Comparison of ENCODE assay signal across 25 mouse cellular contexts in the genomic region with DNA sequence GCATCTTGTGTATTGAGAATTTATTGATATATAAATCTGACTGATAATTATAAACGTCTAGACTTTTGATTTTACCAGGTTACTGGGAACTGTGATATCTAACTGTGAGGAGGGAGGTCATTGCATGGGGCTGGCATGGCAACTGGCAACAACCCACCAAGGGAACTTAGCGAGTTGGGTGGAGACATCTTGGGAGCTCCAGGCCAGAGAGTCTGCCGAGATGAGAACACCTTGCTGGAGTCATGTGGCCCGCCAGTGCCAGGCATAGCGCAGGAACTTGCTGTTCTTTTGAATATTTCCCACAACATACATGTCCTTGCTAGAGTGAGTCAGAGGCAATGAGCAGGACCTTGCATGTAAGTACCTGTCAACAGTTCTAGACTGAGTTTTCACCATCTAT.
"Had no signal": no experiment of that assay in that cellular context is flagged by ENCODE, and none has a peak within 500 bp of the region (broad histone marks: within the 10 kb centered on the region; RNA-seq: fewer than 3 reads in every experiment).

No protein-coding gene starts in this region.

- H3K27me3 ChIP-seq: embryonic facial prominence, embryonic 12.5 days; embryonic facial prominence, embryonic 13.5 days; embryonic facial prominence, embryonic 15.5 days; forebrain, embryonic 12.5 days; forebrain, embryonic 13.5 days; forebrain, embryonic 15.5 days had no signal

- H3K36me3 ChIP-seq: embryonic facial prominence, embryonic 10.5 days; embryonic facial prominence, embryonic 12.5 days; embryonic facial prominence, embryonic 13.5 days; embryonic facial prominence, embryonic 15.5 days; forebrain, embryonic 10.5 days; forebrain, embryonic 12.5 days; forebrain, embryonic 15.5 days had no signal

- H3K27ac ChIP-seq: embryonic facial prominence, embryonic 10.5 days; embryonic facial prominence, embryonic 12.5 days; embryonic facial prominence, embryonic 13.5 days; embryonic facial prominence, embryonic 15.5 days; forebrain, embryonic 10.5 days; forebrain, embryonic 12.5 days; forebrain, embryonic 13.5 days; forebrain, embryonic 15.5 days; gastrocnemius, adult 2 months; heart, adult 2 months had no signal

- H3K4me3 ChIP-seq: embryonic facial prominence, embryonic 10.5 days; embryonic facial prominence, embryonic 12.5 days; embryonic facial prominence, embryonic 13.5 days; embryonic facial prominence, embryonic 15.5 days; erythroblast, embryonic 14.5 days; forebrain, embryonic 10.5 days; forebrain, embryonic 12.5 days; forebrain, embryonic 13.5 days; forebrain, embryonic 15.5 days; gastrocnemius, adult 2 months; heart, adult 2 months had no signal

- DNase-seq: cerebellum, adult 2 months; cerebellum, adult 8-10 months; cerebellum, adult 9-10 months; cerebellum, adult 9-11 months; cerebellum, postnatal 10 days; cerebellum, postnatal 14 days; cerebellum, postnatal 25 days; cerebellum, postnatal 36 days; embryo, embryonic 11 days; forebrain, postnatal 0 days; gastrocnemius, adult 2 months; gastrocnemius, postnatal 10 days; gastrocnemius, postnatal 14 days; gastrocnemius, postnatal 25 days; gastrocnemius, postnatal 36 days; heart, adult 2 months had no signal

- H3K4me1 ChIP-seq: embryonic facial prominence, embryonic 10.5 days; embryonic facial prominence, embryonic 12.5 days; embryonic facial prominence, embryonic 13.5 days; embryonic facial prominence, embryonic 15.5 days; forebrain, embryonic 10.5 days; forebrain, embryonic 12.5 days; forebrain, embryonic 13.5 days had no signal

- H3K9me3 ChIP-seq: embryonic facial prominence, embryonic 10.5 days; embryonic facial prominence, embryonic 12.5 days; embryonic facial prominence, embryonic 13.5 days; embryonic facial prominence, embryonic 15.5 days; forebrain, embryonic 10.5 days; forebrain, embryonic 12.5 days; forebrain, embryonic 13.5 days; forebrain, embryonic 15.5 days had no signal
